Mouse (Mus musculus) adrenal gland, postnatal 4 days (tissue): Measurements from ENCODE around the gene Cpz. TPM values are rescaled to one million over a fixed set of nuclear protein-coding genes. Genes with fewer than 3 reads are reported as not detected.

ENCODE experiments used
- DNase-seq, 2 experiments: peaks; one replicate each; pipeline ENCODE4 v3.0.0; 2021 to 2022; ENCODE audit warnings: low spot score in 2 of 2, mixed read lengths in 2 of 2
- total RNA-seq, 2 experiments: library from RNA; stranded (reverse); gene quantifications; 2 replicates each; pipeline ENCODE4 v1.2.3; 2021

The Cpz gene
- total RNA-seq, 2 experiments from 2014 or later, result 5.2 to 5.7 TPM

DNA sequence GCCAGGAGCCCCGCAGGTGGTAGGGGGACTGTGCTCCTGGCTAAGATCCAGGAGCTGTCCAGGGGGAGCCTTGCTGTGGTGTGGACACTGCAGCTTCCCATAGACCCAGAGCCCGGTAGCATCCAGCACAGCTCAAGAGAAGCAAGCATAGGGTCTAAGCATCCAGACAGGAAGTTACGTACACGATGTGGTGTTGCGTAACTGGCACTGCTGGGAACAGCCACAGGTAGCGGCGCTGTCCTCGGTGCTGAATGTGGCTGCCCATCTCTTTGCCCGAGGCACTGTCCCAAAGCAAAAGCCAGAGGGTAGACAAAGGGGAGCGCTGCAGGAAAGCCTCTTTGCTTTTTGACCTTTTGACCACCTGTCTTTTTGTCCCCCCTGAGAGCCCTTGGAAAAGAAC, 6.1 kb upstream of the Cpz start:
- DNase-seq, result no peak

DNA sequence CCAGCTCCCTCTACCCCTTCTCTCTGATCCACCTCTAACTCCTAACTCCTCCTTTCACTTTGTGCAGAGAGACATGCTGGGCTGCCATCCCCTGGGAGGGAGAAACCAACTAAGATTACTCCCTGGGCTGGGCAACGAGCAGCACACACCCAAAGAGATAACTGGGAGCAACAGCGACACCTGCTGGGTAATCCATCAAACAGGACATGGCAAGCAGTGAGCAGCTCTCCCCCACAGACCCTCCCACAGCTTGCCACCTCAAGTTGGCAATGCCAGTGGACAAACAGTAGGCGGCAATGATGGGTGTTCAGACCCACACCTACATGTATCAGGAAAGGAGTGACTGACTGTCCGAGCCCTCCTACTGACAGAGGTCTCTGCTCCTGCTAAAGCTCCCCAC, 4.9 kb upstream of the Cpz start:
- DNase-seq, result no peak

- DNase-seq, result no peak
These were observed 1.1 kb downstream of the Cpz start for GRCm38 (mm10) chr5:35524381-35524780.

GRCm38 (mm10) chr5:35523735-35524134, 1.8 kb downstream of the Cpz start:
- DNase-seq, result peak; percentile 38 to 39

DNA sequence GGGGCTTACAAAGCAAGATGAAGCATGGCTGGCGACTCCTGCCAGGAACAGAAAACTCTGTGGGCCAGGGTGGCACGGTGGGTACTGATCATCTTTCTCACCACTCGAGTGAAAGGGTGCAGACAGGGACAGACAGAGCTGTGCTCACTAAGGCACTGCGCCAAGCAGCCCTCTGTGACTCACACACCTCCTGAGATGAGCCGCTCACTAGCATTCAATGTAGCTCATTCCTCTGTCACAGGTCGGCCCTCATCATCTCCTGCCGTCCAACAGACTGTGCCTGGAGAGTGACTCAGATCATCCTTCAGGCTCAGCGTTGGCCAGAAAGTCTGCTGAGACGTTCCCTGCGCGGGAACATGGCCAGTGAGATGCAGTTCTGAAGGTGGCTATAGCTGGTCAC, 8.7 kb downstream of the Cpz start:
- DNase-seq, result no peak

GRCm38 (mm10) chr5:35510589-35510988, 14.9 kb downstream of the Cpz start:
- peak in 1 of 2 experiments; percentile 34 for DNase-seq

- DNase-seq, result no peak
These were observed 20.5 kb downstream of the Cpz start for GRCm38 (mm10) chr5:35505016-35505415.

- no peak for DNase-seq
These were observed 28.2 kb downstream of the Cpz start for GRCm38 (mm10) chr5:35497344-35497743.

- no peak for DNase-seq
These were observed 29.5 kb downstream of the Cpz start for GRCm38 (mm10) chr5:35495989-35496388.

DNA sequence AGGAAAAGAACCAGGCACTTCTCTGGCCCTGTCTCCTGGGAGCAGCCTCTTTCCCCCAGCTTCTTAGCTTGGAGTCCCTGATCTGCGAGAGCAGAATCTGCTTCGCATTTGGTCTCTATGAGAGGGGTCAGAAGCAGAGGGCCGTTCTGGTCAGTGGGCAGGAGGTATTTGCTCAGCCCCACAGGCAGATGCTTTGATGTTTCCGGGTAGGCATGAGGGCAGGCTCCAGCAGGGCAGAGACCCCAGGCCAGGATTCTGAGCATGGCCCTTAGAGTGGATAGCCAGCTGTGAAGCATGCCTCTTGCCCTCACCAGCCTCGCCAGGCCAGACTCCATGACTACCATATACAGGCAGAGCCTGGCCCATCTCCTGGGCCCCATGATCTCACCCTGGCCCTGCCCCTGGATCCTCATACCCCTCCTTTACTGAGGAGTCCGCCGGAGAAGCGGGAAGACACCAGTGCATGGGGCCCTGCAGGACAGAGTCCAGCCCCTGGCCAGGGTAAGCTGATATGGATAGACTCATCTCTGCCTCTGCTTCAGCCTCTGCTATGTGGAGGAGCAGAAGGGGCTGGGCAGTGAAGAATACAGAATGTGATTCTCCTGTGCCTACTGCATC, 30.6 kb downstream of the Cpz start:
- DNase-seq, result no peak

- DNase-seq, result no peak
These were observed 31.7 kb downstream of the Cpz start for GRCm38 (mm10) chr5:35493770-35494169.

- no peak for DNase-seq
These were observed 46.0 kb downstream of the Cpz start for GRCm38 (mm10) chr5:35479521-35479920.

- no peak for DNase-seq
These were observed 50.3 kb downstream of the Cpz start for GRCm38 (mm10) chr5:35475236-35475635.

GRCm38 (mm10) chr5:35470885-35471528, 54.5 kb downstream of the Cpz start:
- no peak for DNase-seq

- no peak for DNase-seq
These were observed 59.4 kb downstream of the Cpz start for GRCm38 (mm10) chr5:35465966-35466635.

GRCm38 (mm10) chr5:35462081-35462480, 63.4 kb downstream of the Cpz start:
- DNase-seq, result no peak

DNA sequence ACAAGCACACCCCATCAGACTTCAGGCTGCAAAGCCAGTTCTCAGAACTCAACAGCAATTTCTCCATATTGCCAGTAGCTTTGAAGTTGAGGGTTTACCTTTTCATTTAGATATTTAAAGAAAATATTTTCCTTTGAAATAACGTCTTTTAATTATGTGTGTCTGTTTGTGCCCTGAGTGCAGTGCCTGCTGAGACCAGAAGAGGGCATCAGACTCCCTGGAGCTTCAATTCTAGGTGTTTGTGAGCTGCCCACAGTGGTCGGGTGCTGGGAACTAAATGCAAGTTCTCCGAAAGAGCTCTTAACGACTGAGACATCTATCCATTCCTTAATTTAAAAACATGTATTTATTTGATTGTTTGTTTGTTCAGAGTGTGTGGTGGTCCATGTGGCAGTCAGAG, 65.7 kb downstream of the Cpz start:
- no peak for DNase-seq

GRCm38 (mm10) chr5:35458267-35458666, 67.2 kb downstream of the Cpz start:
- no peak for DNase-seq

DNA sequence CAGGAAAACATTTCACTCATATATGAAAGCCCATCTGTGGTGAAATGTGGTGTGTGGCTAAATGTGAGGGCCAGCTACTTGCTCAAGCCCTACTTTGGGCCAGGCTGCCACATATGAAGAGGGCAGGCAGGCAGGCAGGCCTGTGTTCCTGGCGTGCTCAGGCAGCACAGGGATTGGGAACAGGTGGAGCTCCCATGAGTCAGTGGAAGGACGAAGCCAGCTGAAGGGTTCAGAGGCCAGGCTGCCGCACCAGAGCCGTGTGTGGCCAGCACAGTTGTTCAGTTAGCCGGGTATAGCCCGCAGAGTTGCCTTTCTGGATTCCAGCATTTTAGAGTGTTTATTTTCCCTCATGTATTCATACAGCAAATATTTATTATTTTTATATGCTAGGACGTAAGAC, 68.1 kb downstream of the Cpz start:
- no peak for DNase-seq

GRCm38 (mm10) chr5:35454187-35454800, 71.2 kb downstream of the Cpz start:
- DNase-seq, result no peak
